ENCODE assay signal across 14 mouse cellular contexts in genomic region chr6:91688021-91688420, GRCm38 (mm10). TPM values are rescaled to one million over a fixed set of nuclear protein-coding genes. Genes with fewer than 3 reads are reported as not detected.
DNase-seq lines count a peak whose midpoint lies in the region; ATAC-seq and TF ChIP-seq lines count a peak whose summit lies in the region.
"Had no signal": no experiment of that assay in that cellular context is flagged by ENCODE, and none has a peak within 500 bp of the region (broad histone marks: within the 10 kb centered on the region; RNA-seq: fewer than 3 reads in every experiment).

No protein-coding gene starts in this region.

- H3K4me1 ChIP-seq in heart, adult 2 months (ENCODE audit: control insufficient read depth, insufficient read depth, low read length), result peaks cover 26% of the 10 kb centered on the region
- H3K4me1 ChIP-seq in lung, embryonic 14.5 days (ENCODE audit: insufficient read depth), result peaks cover 30% of the 10 kb centered on the region
- H3K4me1 ChIP-seq in hindbrain, embryonic 15.5 days (replicated peaks), result peaks cover 70% of the 10 kb centered on the region
- H3K4me1 ChIP-seq in midbrain, postnatal 0 days (ENCODE audit: insufficient read depth, low read length), result peaks cover 16% of the 10 kb centered on the region

- H3K4me3 ChIP-seq in heart, adult 2 months, result peak overlapping the region; percentile 38
- no peak overlapping the region for H3K4me3 ChIP-seq in lung, embryonic 14.5 days (ENCODE audit: low read depth, low read length)
- no peak overlapping the region for H3K4me3 ChIP-seq in hindbrain, embryonic 15.5 days
- no peak overlapping the region for H3K4me3 ChIP-seq in midbrain, postnatal 0 days (ENCODE audit: low read depth, low read length)
- H3K4me3 ChIP-seq: forebrain, embryonic 15.5 days; limb, embryonic 15.5 days had no signal

- H3K27me3 ChIP-seq in heart, adult 2 months (ENCODE audit: control insufficient read depth, insufficient read depth, low read length), result no peaks in the 10 kb centered on the region
- H3K27me3 ChIP-seq in lung, embryonic 14.5 days (ENCODE audit: insufficient read depth, low read length), result no peaks in the 10 kb centered on the region
- H3K27me3 ChIP-seq in hindbrain, embryonic 15.5 days, result no peaks in the 10 kb centered on the region
- no peaks in the 10 kb centered on the region for H3K27me3 ChIP-seq in midbrain, postnatal 0 days (ENCODE audit: insufficient read depth, low read length)
- H3K27me3 ChIP-seq: forebrain, embryonic 15.5 days; limb, embryonic 15.5 days had no signal

- ATAC-seq in lung, embryonic 14.5 days (ENCODE audit: insufficient read depth), result no peak
- ATAC-seq in hindbrain, embryonic 15.5 days (ENCODE audit: low FRiP score, low read depth), result no peak
- ATAC-seq in midbrain, postnatal 0 days (ENCODE audit: low FRiP score), result no peak
- ATAC-seq: forebrain, embryonic 15.5 days had no signal

- WGBS in heart, adult 2 months, result 51% methylated on average over 6 of the region's 6 CpGs
- WGBS in lung, embryonic 14.5 days, result 50% methylated on average over 6 of the region's 6 CpGs
- 63% methylated on average over 6 of the region's 6 CpGs for WGBS in hindbrain, embryonic 15.5 days
- WGBS in midbrain, postnatal 0 days, result 70% methylated on average over 6 of the region's 6 CpGs

- no peak for TF ChIP-seq CTCF in heart, adult 2 months (IDR thresholded peaks at IDR 0.05)
- TF ChIP-seq CTCF in lung, embryonic 14.5 days (IDR thresholded peaks at IDR 0.05; ENCODE audit: low read depth), result no peak
- TF ChIP-seq CTCF in midbrain, postnatal 0 days (IDR thresholded peaks at IDR 0.05), result no peak

- H3K4me2 ChIP-seq in lung, embryonic 14.5 days, result no peak overlapping the region
- H3K4me2 ChIP-seq in hindbrain, embryonic 15.5 days, result peak overlapping the region; percentile 38
- H3K4me2 ChIP-seq in midbrain, postnatal 0 days (ENCODE audit: low read depth, low read length, poor library complexity, severe bottlenecking), result peak overlapping the region; percentile 32
- H3K4me2 ChIP-seq: forebrain, embryonic 15.5 days; limb, embryonic 15.5 days had no signal

- DNase-seq in heart, adult 2 months, result no peak
- no peak for DNase-seq in heart, adult 8-10 months (ENCODE audit: low spot score)
- DNase-seq in lung, embryonic 14.5 days, result no peak
- no peak for DNase-seq in lung, adult 18-20 months
- DNase-seq in midbrain, postnatal 0 days (ENCODE audit: low spot score), result no peak
- no peak for DNase-seq in layer of hippocampus, adult 18-20 months (ENCODE audit: low spot score in 2 of 2)
- no peak for DNase-seq in spleen, postnatal 10 days (ENCODE audit: low spot score in 2 of 2)
- DNase-seq: B cell, adult 2 months; cerebellum, postnatal 14 days; retina, postnatal 1 day; thymus, adult 2 months had no signal

- intact Hi-C loops in heart, adult 2 months (cut with DNase I), result no loop called here

- peaks cover 7% of the 10 kb centered on the region for H3K36me3 ChIP-seq in heart, adult 2 months (ENCODE audit: control insufficient read depth, insufficient read depth, low read length)
- H3K36me3 ChIP-seq in lung, embryonic 14.5 days (ENCODE audit: insufficient read depth), result peaks cover 9% of the 10 kb centered on the region
- peaks cover 6% of the 10 kb centered on the region; the same call in 1 of the 2 replicates for H3K36me3 ChIP-seq in hindbrain, embryonic 15.5 days
- no peaks in the 10 kb centered on the region; the same call in 1 of the 2 replicates for H3K36me3 ChIP-seq in midbrain, postnatal 0 days (ENCODE audit: insufficient read depth, low read length)

- H3K9me3 ChIP-seq in lung, embryonic 14.5 days (ENCODE audit: low read depth, low read length), result no peaks in the 10 kb centered on the region
- H3K9me3 ChIP-seq in hindbrain, embryonic 15.5 days, result no peaks in the 10 kb centered on the region
- H3K9me3 ChIP-seq in midbrain, postnatal 0 days (ENCODE audit: low read length), result no peaks in the 10 kb centered on the region
- H3K9me3 ChIP-seq: forebrain, embryonic 15.5 days; limb, embryonic 15.5 days had no signal

- no peak for TF ChIP-seq POLR2A in heart, adult 2 months (IDR thresholded peaks at IDR 0.05; ENCODE audit: insufficient read depth, low read depth, low read length)

- peak overlapping the region; percentile 53 for H3K9ac ChIP-seq in heart, adult 2 months (ENCODE audit: low read depth, low read length)
- H3K9ac ChIP-seq in lung, embryonic 14.5 days, result peak overlapping the region; percentile 20; the same call in 1 of the 2 replicates
- 0 out of 2 replicates have a peak overlapping the region, but pooled peaks have one; percentile 6 for H3K9ac ChIP-seq in hindbrain, embryonic 15.5 days
- 0 out of 2 replicates have a peak overlapping the region, but pooled peaks have one; percentile 29 for H3K9ac ChIP-seq in midbrain, postnatal 0 days (replicated peaks; ENCODE audit: low read length, poor library complexity, severe bottlenecking)
- H3K9ac ChIP-seq: forebrain, embryonic 15.5 days; limb, embryonic 15.5 days had no signal

- H3K27ac ChIP-seq in heart, adult 2 months, result peak overlapping the region; percentile 18
- no peak overlapping the region for H3K27ac ChIP-seq in lung, embryonic 14.5 days (ENCODE audit: low read depth)
- no peak overlapping the region for H3K27ac ChIP-seq in hindbrain, embryonic 15.5 days (replicated peaks)
- no peak overlapping the region for H3K27ac ChIP-seq in midbrain, postnatal 0 days (ENCODE audit: low read depth, low read length)
- H3K27ac ChIP-seq: forebrain, embryonic 15.5 days; limb, embryonic 15.5 days had no signal

- TF ChIP-seq EP300 in heart, adult 2 months (IDR thresholded peaks at IDR 0.05; ENCODE audit: insufficient read depth, low read depth, low read length), result no peak

- H3K79me2 ChIP-seq in heart, adult 2 months (replicated peaks; ENCODE audit: control insufficient read depth, insufficient read depth, low read length), result peaks cover 4% of the 10 kb centered on the region

RNA-seq across cellular contexts. Expression of gene Slc6a6, which starts 4.2 kb away (rescaled TPM):
- 10 to 100 TPM; 56.4 to 96.9 TPM for total RNA-seq in heart, adult 2 months (2021)
- polyA plus RNA-seq in heart, adult 2 months (2012; rRNA removed), result 86.2 and 118 TPM in 2 replicates
- total RNA-seq in heart, adult 8-10 months (2022), result 100 to 1,000 TPM in 2 of 4 experiments, 10 to 100 TPM in 2; 91.8 to 114 (median 101) TPM
- polyA plus RNA-seq in lung, embryonic 14.5 days (2014; fragmentation: Nextera tagmentation; extraction: Ambion mirVana), result 47.6 and 50.7 TPM in 2 replicates
- 99.4 and 102 TPM in 2 replicates for polyA plus RNA-seq in hindbrain, embryonic 15.5 days (2015; fragmentation: Nextera tagmentation; extraction: Ambion mirVana)
- 105 and 147 TPM in 2 replicates for total RNA-seq in midbrain, postnatal 0 days (2014; rRNA removed)
- 123 and 146 TPM in 2 replicates for polyA plus RNA-seq in midbrain, postnatal 0 days (2015; fragmentation: Nextera tagmentation; extraction: Ambion mirVana)
- total RNA-seq in layer of hippocampus, adult 18-20 months (2021), result 100 to 1,000 TPM; 115 to 116 TPM
